In the genomic region with DNA sequence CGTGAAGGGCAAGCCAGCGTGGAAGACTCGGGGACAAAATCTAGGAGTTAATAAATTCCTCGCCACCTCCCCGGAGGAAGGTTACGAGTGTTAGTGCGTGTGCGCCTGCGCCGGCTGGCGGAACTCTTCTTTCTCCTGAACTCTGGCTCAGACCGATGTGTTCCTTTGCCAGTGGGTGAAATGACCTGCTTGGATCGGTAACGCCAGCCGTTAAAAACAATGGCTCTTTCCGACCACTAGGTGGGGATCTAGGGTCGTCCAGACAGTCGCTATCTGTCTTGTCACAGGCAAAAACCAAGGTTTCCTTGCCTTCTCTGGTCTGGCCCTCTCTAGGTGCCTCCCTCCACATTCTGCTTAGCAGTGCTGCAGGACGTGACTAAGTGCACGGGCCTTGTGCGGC, we compare ENCODE assay signal across 8 mouse cellular contexts. TPM values are rescaled to one million over a fixed set of nuclear protein-coding genes. Genes with fewer than 3 reads are reported as not detected.
DNase-seq lines count a peak whose midpoint lies in the region; ATAC-seq and TF ChIP-seq lines count a peak whose summit lies in the region.

No protein-coding gene starts in this region.

- H3K36me3 ChIP-seq in kidney, adult 2 months (ENCODE audit: control insufficient read depth, insufficient read depth, low read length): no peaks in the 10 kb centered on the region
- H3K36me3 ChIP-seq in neural tube, embryonic 13.5 days: no peaks in the 10 kb centered on the region

- no peaks in the 10 kb centered on the region for H3K9me3 ChIP-seq in neural tube, embryonic 13.5 days

- TF ChIP-seq POLR2A in kidney, adult 2 months (IDR thresholded peaks at IDR 0.05; ENCODE audit: low read depth, low read length): no peak

- peak; percentile 97 for TF ChIP-seq CTCF in kidney, adult 2 months (conservative IDR thresholded peaks at IDR 0.05; ENCODE audit: insufficient read depth, insufficient read length, low read depth, low read length)

- H3K27me3 ChIP-seq in kidney, adult 2 months (replicated peaks; ENCODE audit: control insufficient read depth, insufficient read depth, low read length): no peaks in the 10 kb centered on the region
- peaks cover 48% of the 10 kb centered on the region for H3K27me3 ChIP-seq in neural tube, embryonic 13.5 days

- peak; percentile 67; the same call in 1 of the 2 replicates for ATAC-seq in neural tube, embryonic 13.5 days (ENCODE audit: low read depth)

- H3K27ac ChIP-seq in kidney, adult 2 months (ENCODE audit: insufficient read depth, low read depth, low read length): peak overlapping the region; percentile 11; the same call in 1 of the 2 replicates
- H3K27ac ChIP-seq in neural tube, embryonic 13.5 days (replicated peaks): no peak overlapping the region

- no peak overlapping the region for H3K4me3 ChIP-seq in kidney, adult 2 months (ENCODE audit: insufficient read depth, low read depth, low read length)
- peak overlapping the region; percentile 30 for H3K4me3 ChIP-seq in neural tube, embryonic 13.5 days

- peaks cover 26% of the 10 kb centered on the region; the same call in 1 of the 2 replicates for H3K4me1 ChIP-seq in kidney, adult 2 months (ENCODE audit: control insufficient read depth, insufficient read depth, low read length)
- H3K4me1 ChIP-seq in neural tube, embryonic 13.5 days (replicated peaks): peaks cover 6% of the 10 kb centered on the region

- 4% methylated on average over 21 of the region's 21 CpGs for WGBS in kidney, adult 2 months
- 2% methylated on average over 21 of the region's 21 CpGs for WGBS in neural tube, embryonic 13.5 days

- peak; percentile 95 for DNase-seq in ES-CJ7 (ENCODE audit: low read depth, low spot score)
- peak; percentile 85 for DNase-seq in adrenal gland, adult 2 months
- DNase-seq in embryo, embryonic 11.5 days (ENCODE audit: low read depth, low spot score): peak; percentile 84
- peak; percentile 70 to 75 for DNase-seq in heart, adult 9 months (ENCODE audit: low spot score in 2 of 2)
- peak; percentile 89 for DNase-seq in kidney, adult 2 months
- peak; percentile 67 to 76 for DNase-seq in lung, adult 18-20 months
- DNase-seq in thymus, postnatal 4 days: peak; percentile 59

- H3K4me2 ChIP-seq in neural tube, embryonic 13.5 days: peak overlapping the region; percentile 62

- H3K9ac ChIP-seq in neural tube, embryonic 13.5 days: 0 out of 2 replicates have a peak overlapping the region, but pooled peaks have one; percentile 39

RNA-seq across cellular contexts. Expression of a gene that starts 1.1 kb away (rescaled TPM):
- total RNA-seq in adrenal gland, adult 2 months (2021): not detected
- not detected in 2 replicates for polyA plus RNA-seq in adrenal gland, adult 2 months (2012; rRNA removed)
- polyA plus RNA-seq in kidney, adult 2 months (2012; rRNA removed): not detected in 2 replicates
- not detected in 2 replicates for polyA plus RNA-seq in neural tube, embryonic 13.5 days (2015; fragmentation: Nextera tagmentation; extraction: Ambion mirVana)

RNA-seq across cellular contexts. Expression of a gene that starts 16.7 kb away (rescaled TPM):
- total RNA-seq in adrenal gland, adult 2 months (2021): 10 to 100 TPM; 16.8 to 29.0 TPM
- polyA plus RNA-seq in adrenal gland, adult 2 months (2012; rRNA removed): 54.5 and 56.0 TPM in 2 replicates
- 58.5 and 66.9 TPM in 2 replicates for polyA plus RNA-seq in kidney, adult 2 months (2012; rRNA removed)
- polyA plus RNA-seq in neural tube, embryonic 13.5 days (2015; fragmentation: Nextera tagmentation; extraction: Ambion mirVana): 1.6 and 1.7 TPM in 2 replicates

RNA-seq across cellular contexts. Expression of a gene that starts 37.2 kb away (rescaled TPM):
- under 1 TPM in 1 of 2 experiments, not detected in 1; 0.10 TPM for total RNA-seq in adrenal gland, adult 2 months (2021)
- 0.10 and 0.27 TPM in 2 replicates for polyA plus RNA-seq in adrenal gland, adult 2 months (2012; rRNA removed)
- polyA plus RNA-seq in kidney, adult 2 months (2012; rRNA removed): 0.08 TPM in 2 replicates
- 0.25 and 0.59 TPM in 2 replicates for polyA plus RNA-seq in neural tube, embryonic 13.5 days (2015; fragmentation: Nextera tagmentation; extraction: Ambion mirVana)

Comparison
In these comparisons a context has a peak if more than half of its experiments do, and no peak if none do; other contexts are left out.
1. RNA of a gene that starts 16.7 kb away (polyA plus RNA-seq): 58.5 to 66.9 TPM in kidney, adult 2 months and 54.5 to 56.0 TPM in adrenal gland, adult 2 months; 1.6 to 1.7 TPM in neural tube, embryonic 13.5 days; every median in the first group is over 10 times any median in the second.
2. Peak in every context shown above with its lines, with median percentiles within 50 percentile points of each other: DNase-seq.